Mouse (Mus musculus) brain, adult 2 months (tissue): ENCODE results near the gene Olfr589.
"Not testable (repeated sequence)": the region's sequence is repeated elsewhere in the genome, so short reads cannot be mapped to it uniquely, and the experiment has no call there.

ENCODE experiments used
- DNase-seq: peaks from one replicate; pipeline ENCODE4 v3.0.0; 2011; ENCODE audit warnings: low read depth, low spot score

The Olfr589 gene

GRCm38 (mm10) chr7:103156256-103156655, at the start of gene Olfr589:
Gene Olfr589, minus strand, starts transcription at chr7:103156356.
- DNase-seq: no peak

GRCm38 (mm10) chr7:103184503-103184902, 28.3 kb upstream of the Olfr589 start, which contains the start of gene Olfr592:
Gene Olfr592, plus strand, starts transcription at chr7:103184803.
- not testable (repeated sequence) for DNase-seq

GRCm38 (mm10) chr7:103178240-103178639, 22.1 kb upstream of the Olfr589 start, which contains the start of gene Olfr591:
Gene Olfr591, minus strand, starts transcription at chr7:103178340.
- DNase-seq: no peak

GRCm38 (mm10) chr7:103169697-103170096, 13.5 kb upstream of the Olfr589 start:
- DNase-seq: no peak

GRCm38 (mm10) chr7:103140579-103140978, 15.6 kb downstream of the Olfr589 start, which contains the start of gene Olfr588-ps1:
Gene Olfr588-ps1, plus strand, starts transcription at chr7:103140879.
- DNase-seq: no peak

- DNase-seq: no peak
These were observed 30.6 kb downstream of the Olfr589 start, which contains the start of gene Olfr586 for GRCm38 (mm10) chr7:103125538-103125937. Gene Olfr586, minus strand, starts transcription at chr7:103125638.

- DNase-seq: peak; percentile 8
These were observed 36.8 kb downstream of the Olfr589 start for GRCm38 (mm10) chr7:103119406-103119805.
